Mouse (Mus musculus) forebrain, embryonic 16.5 days (tissue): Measurements from ENCODE around the gene Fbxw27. TPM values are rescaled to one million over a fixed set of nuclear protein-coding genes. Genes with fewer than 3 reads are reported as not detected.

ENCODE experiments used
- polyA plus RNA-seq: library from polyadenylated mRNA; unstranded; fragments of >200 nt; fragmentation: Nextera tagmentation; extraction: Ambion mirVana; gene quantifications from 2 replicates; pipeline ENCODE4 v1.2.1, GENCODE M21; 2015

The Fbxw27 gene
- polyA plus RNA-seq, 1 experiment from 2014 or later = not detected

Other genes with a start within 250 kb of the Fbxw27 start
- gene Fbxw15, start 222.4 kb downstream of the Fbxw27 start, polyA plus RNA-seq = not detected in 2 replicates
- gene Fbxw24, start 164.6 kb downstream of the Fbxw27 start, polyA plus RNA-seq = 0.27 TPM in 1 of 2 replicates, not detected in the other
- gene Fbxw25, start 126.0 kb downstream of the Fbxw27 start, polyA plus RNA-seq = not detected in 2 replicates
- gene Fbxw18, start 88.0 kb downstream of the Fbxw27 start, polyA plus RNA-seq = not detected in 2 replicates
- not detected in 2 replicates for gene Fbxw26, start 44.6 kb downstream of the Fbxw27 start, polyA plus RNA-seq
- gene Spink8, start 21.6 kb upstream of the Fbxw27 start, polyA plus RNA-seq = not detected in 2 replicates
- gene Nme6, start 42.1 kb upstream of the Fbxw27 start, polyA plus RNA-seq = 60.1 and 68.4 TPM in 2 replicates
- 0.57 TPM in 1 of 2 replicates, not detected in the other for gene Camp, start 58.9 kb upstream of the Fbxw27 start, polyA plus RNA-seq
- 16.1 and 20.1 TPM in 2 replicates for gene Cdc25a, start 84.9 kb upstream of the Fbxw27 start, polyA plus RNA-seq
- gene Map4, start 140.8 kb upstream of the Fbxw27 start, polyA plus RNA-seq = 137 and 144 TPM in 2 replicates